Mouse (Mus musculus): ENCODE measurements around the gene Nt5c2. TPM values are rescaled to one million over a fixed set of nuclear protein-coding genes. Genes with fewer than 3 reads are reported as not detected.

The Nt5c2 gene
- total RNA-seq, 2 experiments from 2014 or later, result 68.8 to 69.3 TPM

DNA sequence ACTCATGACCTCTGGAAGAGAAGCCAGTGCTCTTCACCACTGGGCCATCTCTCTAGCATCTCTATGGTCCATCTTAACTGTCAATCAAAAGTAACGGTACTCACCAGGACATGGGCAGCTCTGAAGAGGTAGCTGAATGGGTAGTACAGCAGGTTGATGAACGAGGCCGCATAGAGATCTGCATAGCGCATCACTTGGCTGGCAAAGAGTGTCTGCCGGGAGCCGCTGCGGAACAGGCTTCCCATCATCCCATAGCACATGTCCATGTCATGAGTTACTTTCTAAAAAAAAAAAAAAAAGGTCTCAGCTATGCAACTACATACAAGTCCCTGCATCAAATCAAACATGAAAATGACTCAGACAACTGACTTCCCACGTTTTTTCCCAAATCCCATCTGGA, 125.3 kb downstream of the Nt5c2 start:
- DNase-seq (ENCODE audit: low spot score in 2 of 2), result no peak

DNA sequence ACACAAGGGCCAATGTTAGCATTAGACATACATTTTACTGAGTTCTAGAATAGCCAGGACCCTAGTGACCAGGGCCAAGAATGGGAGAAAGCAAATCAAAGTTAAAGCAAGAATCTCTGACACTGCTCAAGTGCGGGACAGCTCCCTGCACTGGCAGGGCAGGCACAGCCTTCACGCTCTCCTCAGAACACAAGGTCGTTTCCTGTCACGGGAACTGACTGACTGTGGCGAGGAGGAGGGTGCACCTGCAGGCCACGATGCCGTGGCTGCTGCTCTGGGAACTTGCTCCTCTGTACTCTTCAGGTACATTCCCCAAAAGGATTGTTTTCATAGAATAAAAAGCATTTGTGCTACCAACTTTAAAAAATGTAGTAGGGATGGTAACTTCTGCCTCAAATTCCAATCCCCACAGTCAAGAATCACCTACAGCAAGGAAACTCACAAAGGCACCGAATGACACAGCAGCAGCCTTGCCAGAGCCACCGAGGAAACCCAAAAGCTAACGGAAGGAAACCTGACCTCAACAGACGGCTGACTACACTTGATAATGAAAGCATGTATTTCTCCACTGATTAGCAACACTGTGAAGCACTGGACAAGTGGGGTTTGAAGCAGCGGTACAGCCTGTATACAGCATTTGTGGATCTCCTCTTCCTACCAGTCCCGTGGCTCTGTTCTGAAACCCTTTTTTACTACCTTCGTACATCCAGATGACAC, 127.0 kb downstream of the Nt5c2 start:
- DNase-seq (ENCODE audit: low spot score in 2 of 2), result no peak

DNA sequence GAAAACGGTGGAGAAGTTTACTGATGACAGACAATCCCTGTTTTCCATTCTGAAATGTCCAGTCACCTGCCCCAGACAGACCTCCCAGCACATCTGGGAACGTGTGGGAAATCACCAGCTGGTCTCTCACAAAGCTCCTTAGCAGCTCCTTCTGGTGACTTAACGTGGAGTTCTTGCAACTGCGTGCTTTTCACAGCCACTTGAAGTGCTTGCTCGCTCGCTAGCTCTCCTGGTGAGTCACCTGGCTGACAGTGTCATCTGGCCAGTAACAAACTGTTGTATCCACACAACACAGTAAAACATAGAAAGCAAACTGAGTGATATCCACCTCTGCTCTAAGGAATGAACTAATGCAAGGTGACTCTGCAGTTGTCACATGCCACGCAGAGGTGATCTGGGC, 128.1 kb downstream of the Nt5c2 start:
- no peak for DNase-seq (ENCODE audit: low spot score in 2 of 2)

DNA sequence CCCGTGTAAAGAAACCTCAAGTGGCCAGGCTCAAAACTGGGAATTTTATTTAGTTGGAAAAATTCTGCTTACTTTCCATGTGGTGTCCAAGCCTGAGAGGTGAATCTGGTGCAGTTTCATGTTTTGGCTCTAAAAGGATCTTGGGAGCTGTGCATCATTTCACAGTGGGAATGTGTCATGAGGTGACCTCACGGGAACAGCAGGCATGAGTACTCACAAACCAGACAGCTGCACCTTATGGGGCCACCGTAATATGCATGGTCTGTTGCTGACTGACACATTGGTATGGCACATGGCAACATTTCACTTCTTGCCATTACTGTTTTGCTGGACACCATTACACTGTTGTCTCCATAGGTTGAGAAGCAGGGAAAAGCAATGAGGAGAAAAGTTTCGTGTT, 129.6 kb downstream of the Nt5c2 start:
- DNase-seq (ENCODE audit: low spot score in 2 of 2), result no peak

DNA sequence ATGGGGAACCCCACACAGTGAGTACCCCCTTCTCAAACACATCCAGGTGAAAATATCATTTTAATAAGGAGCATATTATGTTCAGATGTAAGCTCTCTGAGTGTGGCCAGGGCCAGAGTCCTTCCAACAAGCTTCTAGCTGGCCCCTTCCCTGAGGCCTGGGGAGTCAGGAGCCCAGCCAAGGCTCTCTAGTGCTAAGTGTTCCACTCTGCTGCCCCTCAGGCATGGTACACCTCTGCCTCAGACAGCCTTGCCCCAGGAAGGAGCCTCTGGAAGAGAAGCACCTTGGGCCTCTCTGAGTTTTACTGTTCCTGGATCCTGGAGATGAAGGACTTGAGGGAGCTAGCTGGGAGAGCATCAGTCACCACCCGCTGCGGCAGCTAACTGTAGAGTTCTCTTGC, 135.1 kb downstream of the Nt5c2 start:
- no peak for DNase-seq (ENCODE audit: low spot score in 2 of 2)

DNA sequence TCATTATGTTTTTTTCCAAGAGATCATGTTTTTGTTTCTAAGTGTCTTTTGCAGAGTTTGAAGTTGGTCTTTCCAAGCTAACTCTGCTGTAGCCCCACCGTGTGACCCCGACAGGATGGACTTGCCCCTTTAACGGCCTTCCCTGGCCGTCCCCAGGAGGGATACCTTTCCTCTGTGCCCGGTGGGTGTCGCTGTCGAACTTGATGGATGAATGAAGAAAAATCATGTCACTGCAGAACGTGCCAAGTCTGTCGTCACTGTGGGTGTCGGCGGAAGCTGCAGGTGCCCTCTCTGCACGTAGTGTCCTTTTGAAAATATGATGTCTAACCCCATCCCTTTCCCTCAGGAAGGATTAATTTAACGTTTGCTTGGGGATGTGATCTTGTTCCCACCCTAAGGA, 136.6 kb downstream of the Nt5c2 start:
- peak; percentile 68 to 86 for DNase-seq (ENCODE audit: low spot score in 2 of 2)

DNA sequence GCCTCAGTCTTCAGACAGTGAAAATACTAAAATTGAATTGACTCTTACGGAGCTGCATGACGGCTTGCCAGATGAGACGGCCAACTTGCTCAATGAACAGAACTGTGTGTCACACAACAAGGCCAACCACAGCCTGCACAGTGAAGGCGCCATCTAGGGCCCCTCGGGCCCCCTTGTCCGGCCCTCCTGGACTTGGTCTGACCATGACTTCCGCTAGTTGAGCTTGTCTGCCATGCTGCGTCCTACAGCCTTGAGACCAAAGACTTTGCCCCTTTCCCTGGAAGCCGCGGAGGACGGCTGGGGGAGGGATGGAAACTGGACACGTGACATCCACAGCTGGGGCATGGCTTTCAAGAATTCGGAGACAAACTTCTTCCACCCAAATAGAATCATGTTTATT, 137.1 kb downstream of the Nt5c2 start:
- DNase-seq (ENCODE audit: low spot score in 2 of 2), result no peak

DNA sequence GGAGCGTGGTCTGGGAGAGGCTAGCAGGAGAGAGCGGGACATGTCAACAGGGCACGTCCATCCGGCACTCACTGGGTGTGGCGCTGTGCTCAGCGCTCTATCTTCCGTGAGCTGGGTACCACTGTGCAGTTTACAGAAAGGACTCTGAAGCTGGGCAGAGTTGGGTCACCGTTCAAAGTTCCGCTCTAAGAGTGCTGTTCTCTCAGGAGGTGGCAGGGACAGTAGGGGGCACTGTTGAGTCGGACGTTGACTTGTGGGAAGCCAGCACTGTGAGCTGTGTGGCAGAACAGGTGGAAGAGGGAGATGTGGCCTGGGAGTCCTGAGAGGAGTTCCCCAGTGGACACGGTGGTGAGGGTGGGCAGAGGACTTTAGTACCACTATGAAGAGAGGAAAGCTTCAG, 139.2 kb downstream of the Nt5c2 start:
- peak; percentile 75 to 86 for DNase-seq (ENCODE audit: low spot score in 2 of 2)

DNA sequence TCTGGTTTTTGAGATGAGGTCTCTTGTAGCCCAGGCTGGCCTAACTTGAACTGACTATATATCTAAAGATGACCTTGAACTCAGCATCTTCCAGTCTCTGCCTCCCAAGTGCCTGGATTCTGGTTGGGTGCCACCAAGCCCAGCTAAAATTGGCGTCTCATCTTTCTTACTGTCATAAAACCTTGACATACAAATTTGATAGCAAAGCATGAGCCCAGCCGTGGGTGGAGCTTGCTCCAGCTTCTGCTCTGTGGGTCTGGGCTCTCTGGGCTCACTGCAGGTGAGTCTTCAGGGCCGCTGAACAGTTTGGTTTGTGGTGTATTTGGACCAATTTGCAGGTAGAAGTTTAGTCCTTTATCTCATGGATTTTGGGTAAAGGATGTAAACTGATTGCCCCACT, 141.0 kb downstream of the Nt5c2 start:
- DNase-seq (ENCODE audit: low spot score in 2 of 2), result no peak

DNA sequence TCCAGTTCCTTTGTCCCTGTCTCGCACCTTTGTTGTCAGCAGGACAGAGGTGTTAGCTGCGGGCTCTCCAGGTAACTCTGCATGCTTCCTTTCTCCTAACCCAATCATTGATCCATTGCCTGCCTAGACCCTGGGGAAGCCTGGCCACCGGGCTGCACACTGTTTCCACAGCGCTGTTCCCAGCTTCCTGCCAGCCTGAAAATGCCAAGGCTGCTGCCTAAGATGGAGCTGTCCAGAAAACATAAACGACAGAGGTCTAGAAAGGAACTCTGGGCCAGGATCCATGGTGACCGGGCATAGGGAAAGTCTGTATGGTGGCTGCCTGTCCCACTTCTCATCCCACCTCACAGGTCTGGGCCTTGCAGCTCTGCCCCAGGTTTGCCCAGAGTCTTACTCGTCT, 143.3 kb downstream of the Nt5c2 start:
- DNase-seq (ENCODE audit: low spot score in 2 of 2), result no peak

DNA sequence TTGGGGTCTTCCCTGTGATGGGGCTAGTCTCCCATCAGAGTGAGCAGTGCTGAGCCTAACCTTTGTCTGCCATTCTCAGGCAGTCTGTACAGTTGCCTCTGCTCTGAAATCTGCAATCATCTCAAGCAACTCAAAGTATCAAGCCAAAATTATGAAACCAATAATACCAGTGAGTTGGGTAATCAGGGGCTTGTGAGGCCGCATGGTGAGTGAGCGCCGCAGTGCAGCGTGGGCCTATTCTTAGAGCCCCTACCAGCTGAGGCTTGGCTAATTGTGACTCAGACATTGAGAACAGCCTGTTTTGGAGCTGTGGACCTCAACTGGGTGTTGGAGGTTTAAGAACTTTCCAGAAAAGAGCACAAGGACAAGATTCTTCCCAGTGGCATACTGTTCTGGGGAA, 143.9 kb downstream of the Nt5c2 start:
- DNase-seq (ENCODE audit: low spot score in 2 of 2), result no peak

DNA sequence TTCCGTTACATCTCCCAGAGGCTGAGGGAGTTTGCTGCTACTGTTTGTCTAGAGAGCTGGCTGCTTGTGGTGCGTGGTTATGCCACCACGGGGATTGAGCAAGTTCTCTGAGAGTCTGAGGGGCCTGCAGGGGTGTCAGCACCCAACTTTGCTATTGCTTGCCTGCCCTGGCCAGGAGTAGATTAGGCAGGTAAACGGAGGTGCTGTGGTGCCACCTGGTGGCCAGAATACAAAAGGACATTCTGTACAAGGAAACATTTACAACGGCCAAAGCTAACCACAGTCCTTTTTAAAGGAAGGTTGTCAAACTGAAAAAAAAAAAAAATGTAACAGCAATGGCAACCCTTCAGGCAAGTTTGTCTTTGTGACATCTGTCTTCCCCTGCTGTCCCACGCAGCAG, 145.4 kb downstream of the Nt5c2 start:
- peak; percentile 81 to 87 for DNase-seq (ENCODE audit: low spot score in 2 of 2)

DNA sequence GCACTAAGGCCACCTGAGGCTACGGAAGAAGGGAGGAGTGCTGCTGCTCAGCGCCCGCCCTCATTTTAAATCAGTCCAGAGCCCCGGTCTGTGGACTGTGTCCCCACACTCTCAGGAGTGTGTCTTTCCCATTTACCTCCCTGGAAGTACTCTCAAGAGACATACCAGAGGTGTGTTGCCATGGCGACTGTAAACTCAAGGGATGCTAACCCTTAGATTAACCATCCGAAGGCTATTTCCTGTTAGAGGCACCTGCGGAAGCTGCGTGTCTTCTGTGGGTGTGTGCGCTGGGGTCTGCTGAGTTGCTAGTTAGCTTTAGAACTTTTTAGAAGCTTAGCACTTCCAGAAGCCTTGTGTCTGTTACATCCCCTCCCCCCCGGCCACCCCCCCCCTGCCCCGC, 145.9 kb downstream of the Nt5c2 start:
- DNase-seq (ENCODE audit: low spot score in 2 of 2), result no peak

DNA sequence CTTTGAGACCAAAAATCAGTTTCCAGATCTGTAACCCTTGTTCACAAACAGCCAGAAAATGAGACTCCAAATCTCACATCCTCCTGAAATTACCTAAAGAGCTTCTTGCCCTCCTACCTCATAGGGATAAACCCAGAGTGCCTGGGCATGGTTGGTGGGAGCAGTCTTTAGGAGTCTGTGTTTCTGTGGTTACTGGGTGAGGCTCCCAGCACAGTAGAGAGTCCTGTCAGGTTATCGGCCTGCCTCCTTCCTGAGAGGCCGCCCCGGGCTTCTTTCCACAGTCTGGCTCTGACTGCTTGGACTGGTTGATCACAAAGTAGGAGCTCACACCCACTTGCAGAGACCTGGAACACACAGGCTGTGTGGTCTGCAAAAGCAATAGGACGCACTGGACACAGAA, 149.6 kb downstream of the Nt5c2 start:
- no peak for DNase-seq (ENCODE audit: low spot score in 2 of 2)

DNA sequence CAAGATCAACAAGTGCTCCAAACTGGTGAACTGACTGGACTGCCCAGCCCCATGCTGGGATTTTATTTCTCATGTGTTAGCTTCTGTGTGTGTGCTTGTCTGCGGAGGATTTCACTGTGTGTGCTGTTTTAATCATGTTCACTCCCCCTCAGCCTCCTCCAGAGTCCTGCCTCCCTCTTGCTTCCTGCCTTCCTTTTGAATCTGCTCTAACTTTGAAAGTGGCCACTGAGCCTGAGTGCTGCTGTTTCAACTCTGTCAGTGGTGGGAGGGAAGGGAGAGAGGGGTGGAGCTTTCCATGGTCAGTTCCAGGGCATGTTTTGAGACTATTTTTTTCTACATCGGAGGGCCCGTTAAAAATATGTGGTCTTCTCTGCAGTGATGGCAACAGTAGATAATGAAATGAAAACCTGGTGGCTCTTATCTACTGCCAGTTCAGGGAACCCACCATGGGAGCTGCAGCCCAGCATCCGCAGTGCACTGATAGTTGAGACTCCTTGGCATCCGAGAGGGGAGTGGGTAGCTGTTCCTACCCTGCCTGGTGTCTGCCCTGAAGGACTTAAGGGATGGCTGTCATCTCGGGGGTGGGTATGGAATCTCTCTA, 150.1 kb downstream of the Nt5c2 start:
- no peak for DNase-seq (ENCODE audit: low spot score in 2 of 2)

DNA sequence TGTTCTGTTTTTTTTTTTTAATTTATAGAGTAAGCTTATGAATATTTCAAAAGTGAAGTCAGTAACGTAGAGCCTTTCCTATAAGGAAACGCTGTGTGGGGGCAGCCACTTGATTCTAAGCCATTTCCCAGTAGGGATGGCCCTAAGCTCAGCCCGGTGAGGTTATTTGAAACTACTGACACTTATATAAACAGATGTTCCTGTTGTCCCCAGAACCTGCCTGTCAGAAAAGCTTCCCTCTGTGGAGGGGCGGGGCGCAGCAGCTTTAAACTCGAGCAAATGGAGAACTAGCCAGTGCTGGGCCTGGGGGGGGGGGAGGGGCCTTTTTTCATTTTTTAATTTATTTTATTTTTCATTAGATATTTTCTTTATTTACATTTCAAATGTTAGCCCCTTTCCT, 150.9 kb downstream of the Nt5c2 start:
- no peak for DNase-seq (ENCODE audit: low spot score in 2 of 2)

DNA sequence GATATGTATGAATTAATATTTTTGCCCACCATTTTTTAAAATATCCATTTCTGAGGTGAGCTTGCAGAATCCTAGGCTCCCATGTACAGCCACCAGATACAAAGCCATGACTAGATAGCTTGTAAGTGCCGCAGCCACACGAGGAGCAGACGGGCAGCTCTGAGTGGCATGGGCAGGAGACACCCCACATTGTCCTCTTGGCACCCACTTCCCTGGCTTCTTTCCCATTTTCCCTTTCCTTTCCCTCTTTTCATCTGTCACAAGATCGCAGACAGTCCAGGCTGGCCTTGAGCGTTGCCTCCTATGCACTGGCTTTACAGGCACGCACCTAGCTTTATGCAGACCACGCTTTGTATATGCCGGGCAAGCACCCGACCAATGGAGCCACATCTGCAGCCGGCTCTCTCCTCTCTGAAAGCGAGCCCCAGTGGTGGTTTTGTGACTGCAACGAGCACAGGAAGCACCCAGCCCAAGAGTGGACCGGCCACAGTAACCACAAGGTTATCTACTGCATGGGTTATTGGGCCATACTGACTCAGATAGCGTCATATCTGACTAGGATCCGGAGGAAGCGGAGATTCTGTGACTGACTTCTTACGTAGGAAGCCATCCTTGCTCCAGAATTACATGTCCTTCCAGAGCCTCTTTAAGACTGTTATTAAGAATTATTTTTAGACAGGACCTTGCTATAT, 151.6 kb downstream of the Nt5c2 start:
- DNase-seq (ENCODE audit: low spot score in 2 of 2), result no peak

DNA sequence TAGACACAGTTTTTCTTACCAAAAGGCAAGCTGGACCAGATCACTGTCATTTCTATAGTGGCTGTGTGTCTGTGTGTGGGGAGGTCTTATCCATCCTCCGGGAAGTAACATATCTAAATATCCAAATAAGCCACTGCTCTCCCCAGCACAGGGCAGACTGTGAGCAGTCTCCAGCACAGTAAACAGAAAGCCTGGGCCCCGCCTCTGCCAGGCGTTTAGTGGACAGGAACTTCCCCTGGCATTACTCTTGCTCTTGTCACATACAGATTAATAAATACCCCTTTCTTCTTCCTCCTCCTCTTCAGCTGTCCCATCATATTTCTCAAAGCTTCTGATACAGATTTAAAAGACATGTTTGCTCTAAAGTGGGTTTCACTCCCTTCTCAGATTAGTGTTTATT, 152.4 kb downstream of the Nt5c2 start:
- no peak for DNase-seq (ENCODE audit: low spot score in 2 of 2)

DNA sequence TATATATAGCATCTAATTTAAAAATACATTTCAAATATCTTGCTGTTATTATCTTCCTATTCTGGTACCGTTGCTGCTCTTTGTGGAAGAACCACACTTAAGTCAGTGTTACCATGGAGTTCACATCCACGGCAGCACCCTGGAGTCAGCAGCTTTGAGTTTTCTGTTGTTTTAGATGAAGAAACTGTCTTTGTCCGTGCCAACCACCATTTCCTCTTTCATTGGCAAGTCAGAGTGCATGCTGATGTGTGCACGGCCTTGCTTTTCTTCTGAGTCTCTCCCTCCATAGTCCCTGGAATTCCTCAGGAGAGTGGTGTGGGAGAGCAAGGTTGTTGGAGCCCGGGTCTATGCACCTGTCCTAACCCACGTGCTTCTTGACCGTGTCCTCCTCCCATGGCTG, 156.8 kb downstream of the Nt5c2 start:
- DNase-seq (ENCODE audit: low spot score in 2 of 2), result no peak

DNA sequence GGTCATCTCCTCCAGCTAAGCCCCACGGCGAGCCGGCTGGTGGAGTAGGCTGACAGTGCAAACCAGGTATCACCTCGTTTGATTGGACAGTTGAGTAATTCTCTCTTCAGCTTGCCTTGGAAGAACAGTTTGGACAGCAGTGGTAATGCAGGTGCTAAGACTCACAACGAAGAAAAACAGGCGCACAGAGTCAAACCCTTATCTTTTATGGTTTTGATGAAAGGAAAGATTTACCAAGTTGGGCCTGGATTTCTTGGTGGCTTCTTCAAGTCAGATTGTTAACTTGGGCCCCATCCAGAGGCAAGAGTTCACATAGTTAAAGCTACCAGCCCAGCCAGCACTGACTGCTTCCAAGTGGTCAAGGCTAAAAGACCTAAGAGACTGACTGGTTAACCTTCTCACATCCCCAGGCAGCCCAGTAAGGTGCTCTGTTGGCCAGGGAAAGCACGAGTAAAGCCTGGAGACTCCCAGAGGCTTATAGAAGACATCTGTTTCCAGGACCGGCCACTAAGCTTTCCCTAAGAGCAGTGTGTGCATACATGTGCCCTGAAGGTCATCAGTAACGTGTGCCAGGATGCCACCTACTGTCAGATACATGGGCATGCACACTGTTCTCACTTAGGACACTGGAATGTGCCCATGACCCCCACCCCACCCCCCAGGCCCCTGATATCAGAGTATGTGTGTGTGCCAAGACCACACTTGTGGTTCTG, 157.5 kb downstream of the Nt5c2 start:
- DNase-seq (ENCODE audit: low spot score in 2 of 2), result no peak

DNA sequence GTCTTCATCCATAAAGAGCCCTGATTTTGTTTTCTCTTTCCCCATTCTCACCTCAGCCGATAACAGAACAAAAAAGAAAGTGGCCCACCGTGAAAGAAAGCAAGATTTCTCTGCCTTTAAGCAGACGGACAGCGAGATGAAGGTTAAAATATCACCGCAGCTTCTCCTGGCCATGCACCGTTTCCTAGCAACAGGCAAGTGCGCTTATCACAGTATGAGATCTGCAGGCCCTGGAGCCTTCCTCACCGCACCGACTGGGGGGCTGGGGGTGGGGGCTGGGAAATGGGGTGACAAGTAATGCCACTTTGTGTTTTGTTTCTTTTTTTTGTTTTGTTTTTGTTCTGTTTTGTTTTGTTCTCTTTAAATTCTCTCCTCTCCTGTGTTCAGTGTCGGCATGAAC, 158.2 kb downstream of the Nt5c2 start:
- DNase-seq (ENCODE audit: low spot score in 2 of 2), result no peak

DNA sequence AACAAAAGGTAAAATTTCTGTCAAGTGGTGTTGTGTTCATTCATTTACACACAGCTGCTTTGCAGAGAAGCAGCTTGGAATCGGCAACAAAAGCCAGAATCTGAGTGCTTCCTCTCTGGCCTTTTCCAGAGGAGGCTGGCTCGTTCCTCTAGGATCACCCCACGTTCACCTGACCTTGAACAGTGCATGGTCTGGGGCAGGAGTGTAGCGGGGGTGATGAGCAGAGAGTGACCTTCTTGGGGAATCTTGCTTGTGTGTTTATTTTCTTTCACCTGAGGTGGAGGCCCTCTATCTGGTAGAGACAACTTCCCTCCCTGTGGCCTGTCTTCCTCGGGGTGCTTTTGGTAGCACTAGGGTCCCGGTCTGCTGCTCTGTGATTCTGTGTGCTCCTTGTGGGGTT, 158.7 kb downstream of the Nt5c2 start:
- no peak for DNase-seq (ENCODE audit: low spot score in 2 of 2)

Data from layer of hippocampus, postnatal 14 days (tissue).